Mouse (Mus musculus) frontal cortex, adult 2 months (tissue): ENCODE results near the gene Apol7e. TPM values are rescaled to one million over a fixed set of nuclear protein-coding genes. Genes with fewer than 3 reads are reported as not detected.
"Not testable (repeated sequence)": the region's sequence is repeated elsewhere in the genome, so short reads cannot be mapped to it uniquely, and the experiment has no call there.

Experiments
- DNase-seq, 2 experiments: peaks; one replicate each; pipeline ENCODE4 v3.0.0; 2022; ENCODE audit warnings: low spot score in 1 of 2; ENCODE audit errors: extremely low spot score in 1 of 2
- polyA plus RNA-seq: library from polyadenylated mRNA; depleted of rRNA; stranded (reverse); fragments of >200 nt; gene quantifications from 2 replicates; pipeline ENCODE4 v1.2.3, GENCODE M21; 2012; rRNA removed

Apol7e gene
- polyA plus RNA-seq = 0.04 and 0.11 TPM in 2 replicates

DNA sequence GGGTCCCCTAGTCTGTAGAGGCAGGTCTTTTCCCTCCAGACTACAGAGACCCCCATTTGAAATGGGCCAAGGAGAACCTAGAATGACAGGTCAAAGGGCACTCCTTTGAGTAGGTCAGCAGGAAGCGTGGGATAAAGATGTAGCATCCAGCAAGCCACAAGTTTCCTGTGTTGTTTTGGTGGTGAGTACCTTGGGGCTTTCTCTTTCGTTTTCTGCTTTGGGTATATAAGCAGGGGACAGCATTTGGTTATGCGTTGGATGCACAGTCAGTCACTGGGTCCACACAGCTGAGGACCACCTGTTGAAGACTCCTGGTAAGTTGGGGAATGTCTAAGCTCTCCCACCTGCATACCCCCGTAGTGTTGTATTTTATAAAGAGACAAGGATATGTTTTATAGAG lies at the start of gene Apol7e:
Gene Apol7e (plus strand): TSS at position 202 of the 400 bp plus-strand sequence.
- DNase-seq = not testable (repeated sequence)

DNA sequence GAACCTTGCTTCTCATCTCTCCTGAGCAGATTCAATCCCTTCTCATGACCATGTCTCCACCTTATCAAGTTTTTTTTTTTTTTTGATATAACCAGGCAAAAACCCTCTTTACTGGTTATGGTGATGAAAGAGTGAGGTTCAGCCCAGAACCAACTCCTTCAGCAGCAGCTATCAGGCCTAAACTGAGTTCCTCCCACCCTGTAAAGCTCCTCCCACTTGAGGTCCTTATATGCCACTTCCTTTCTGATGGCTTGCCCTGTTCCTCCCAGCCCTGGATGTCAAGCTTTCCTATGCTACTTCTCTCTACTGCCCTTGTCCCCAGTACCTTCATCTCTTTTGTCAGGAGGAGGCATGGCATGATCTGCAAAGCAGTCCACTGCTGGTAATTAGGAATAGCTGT lies 47.5 kb upstream of the Apol7e start:
- DNase-seq = not testable (repeated sequence)

DNA sequence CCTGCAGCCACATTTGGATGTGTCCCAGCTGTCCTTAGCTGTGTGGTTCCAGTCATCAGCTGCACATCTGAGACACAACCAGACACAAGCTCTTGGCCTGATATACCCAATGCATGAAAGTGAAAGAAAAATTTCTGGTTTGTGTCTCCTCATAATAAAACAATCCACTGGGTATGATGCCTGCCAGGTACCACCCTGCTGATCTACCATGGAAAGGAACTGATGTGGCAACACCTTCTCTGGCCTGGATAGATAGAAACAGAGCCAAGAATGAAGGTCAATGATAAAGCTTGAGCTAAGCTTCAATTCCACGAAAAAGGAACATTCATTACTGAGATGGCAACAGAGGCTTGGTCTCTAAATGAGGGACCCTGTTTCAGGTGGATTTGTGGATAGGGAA lies 38.9 kb upstream of the Apol7e start:
- not testable (repeated sequence) for DNase-seq

DNA sequence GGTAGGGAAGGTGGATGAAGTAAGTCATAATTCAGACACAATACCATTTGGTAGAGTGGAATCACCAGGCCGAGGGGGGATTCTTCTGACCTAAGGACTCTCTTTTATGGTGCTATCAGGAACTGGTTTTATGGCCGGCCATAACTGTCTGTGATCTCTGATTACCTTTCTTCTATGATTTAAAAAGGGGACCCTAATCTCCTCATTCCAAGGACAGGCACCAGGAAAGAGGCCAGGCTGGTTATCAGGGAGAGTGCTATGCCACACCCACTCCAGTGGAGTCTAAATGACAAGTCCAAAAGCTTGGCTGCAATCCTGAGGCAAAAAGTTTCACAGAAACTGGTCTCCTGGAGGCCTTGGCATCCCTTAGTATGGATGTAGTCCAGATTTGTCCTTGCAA lies 36.8 kb upstream of the Apol7e start:
- DNase-seq = not testable (repeated sequence)

DNA sequence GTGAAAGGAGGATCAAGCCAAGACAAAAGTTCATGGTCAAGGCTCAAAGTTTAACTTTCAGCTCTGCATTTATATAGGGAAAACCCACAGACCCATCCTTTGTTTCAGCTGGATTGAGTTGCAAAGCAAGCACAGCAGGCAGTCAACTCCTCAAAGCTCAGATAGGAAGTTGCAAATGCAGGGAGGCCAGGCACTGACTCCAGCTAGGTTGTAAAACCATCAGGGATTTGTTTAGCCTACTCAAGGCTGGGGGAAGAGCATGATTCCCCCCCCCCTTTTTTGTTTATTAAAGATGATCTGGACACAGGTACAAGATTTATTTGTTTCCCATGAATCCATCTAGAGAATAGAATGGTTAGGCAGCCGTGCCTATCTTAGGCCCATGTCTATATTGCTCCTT lies 24.6 kb upstream of the Apol7e start:
- DNase-seq = not testable (repeated sequence)

DNA sequence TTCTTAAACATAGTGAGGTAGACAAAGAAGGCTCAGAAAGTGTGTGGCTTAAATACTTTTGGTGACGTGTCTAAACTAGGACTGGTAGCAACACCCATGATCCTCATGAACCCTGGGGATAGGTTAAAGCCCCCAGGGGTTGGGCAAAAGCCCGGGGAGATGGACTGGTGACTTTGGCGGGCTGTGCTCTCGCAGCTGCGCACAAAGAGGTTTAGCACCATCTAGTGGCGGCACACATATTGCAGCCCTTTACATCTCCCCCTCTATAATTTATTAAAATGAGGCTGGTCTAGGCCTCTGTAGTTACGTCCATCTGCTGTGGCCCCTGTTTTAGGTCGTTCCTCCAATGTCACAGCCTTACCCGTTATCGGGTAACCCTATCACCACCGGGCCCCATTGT lies 14.7 kb upstream of the Apol7e start:
- peak in 1 of 2 experiments; percentile 54 for DNase-seq

DNA sequence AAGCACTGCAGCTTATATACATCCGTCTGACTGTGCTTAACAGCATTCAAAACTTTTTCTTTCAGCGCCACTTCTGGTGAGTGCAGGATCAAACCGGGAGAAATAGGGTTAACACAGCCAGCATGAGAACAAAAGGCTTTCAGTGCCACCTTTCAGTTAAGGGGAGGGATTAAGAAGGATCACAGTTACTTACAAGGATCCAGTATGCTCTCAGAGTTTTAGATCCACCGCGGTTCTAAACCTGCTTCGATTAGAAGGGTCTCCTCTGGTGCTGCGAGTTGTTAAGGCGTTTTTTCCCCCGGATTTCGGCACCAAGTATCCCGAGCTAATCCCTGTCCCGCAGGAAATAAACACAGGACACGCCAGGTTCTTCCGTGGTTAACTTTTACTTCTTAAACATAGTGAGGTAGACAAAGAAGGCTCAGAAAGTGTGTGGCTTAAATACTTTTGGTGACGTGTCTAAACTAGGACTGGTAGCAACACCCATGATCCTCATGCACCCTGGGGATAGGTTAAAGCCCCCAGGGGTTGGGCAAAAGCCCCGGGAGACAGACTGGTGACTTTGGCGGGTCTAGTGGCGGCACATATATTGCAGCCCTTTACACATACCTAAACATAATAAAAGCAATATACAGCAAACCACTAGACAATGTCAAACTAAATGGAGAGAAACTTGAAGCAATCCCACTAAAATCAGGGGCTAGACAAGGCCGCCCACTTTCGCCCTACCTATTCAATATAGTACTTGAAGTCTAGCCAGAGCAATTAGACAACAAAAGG lies 6.9 kb upstream of the Apol7e start:
- DNase-seq = not testable (repeated sequence)

DNA sequence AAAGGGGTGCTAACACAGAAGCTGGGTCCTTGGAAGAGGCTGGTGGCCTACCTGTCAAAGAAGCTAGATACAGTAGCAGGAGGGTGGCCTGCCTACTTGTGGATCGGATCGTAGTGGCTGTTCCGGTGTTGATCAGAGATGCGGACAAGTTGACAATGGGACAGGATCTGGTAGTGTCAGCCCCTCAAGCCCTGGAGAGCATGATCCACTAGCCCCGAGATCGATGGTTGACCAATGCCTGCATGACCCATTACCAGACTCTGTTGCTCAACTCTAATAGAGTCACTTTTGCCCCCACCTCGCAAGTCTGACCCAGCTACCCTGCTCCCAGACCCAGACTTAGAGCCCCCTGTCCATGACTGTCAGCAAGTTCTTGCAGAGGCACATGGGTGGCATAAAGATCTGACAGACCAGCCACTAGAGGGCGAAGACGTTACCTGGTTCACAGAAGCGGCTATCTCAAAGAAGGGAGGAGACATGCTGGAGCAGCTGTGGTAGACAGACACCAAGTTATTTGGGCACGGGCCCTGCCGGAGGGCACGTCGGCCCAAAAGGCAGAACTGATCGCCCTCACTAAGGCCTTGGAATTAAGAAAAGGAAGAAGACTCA lies 3.9 kb upstream of the Apol7e start:
- DNase-seq = peak in 1 of 2 experiments; percentile 26

DNA sequence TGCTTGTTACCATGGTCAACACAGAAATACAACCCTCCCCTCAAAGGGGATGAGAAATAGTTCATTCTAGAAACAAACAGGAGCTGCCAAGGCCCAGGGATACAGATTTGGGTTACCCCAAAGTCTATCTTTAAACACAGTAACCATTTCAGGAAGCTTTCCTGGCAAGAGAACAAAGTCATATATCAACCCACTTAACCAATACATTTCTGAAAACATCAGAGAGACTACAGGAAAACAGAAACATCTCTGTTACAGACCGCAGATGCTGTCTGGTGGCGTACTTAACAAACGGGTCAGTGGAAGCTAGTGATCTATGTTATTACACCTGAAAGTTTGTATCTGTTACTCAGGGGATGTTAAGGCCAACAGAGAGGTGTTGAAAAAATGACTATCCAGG lies 6.6 kb downstream of the Apol7e start:
- DNase-seq = not testable (repeated sequence)

DNA sequence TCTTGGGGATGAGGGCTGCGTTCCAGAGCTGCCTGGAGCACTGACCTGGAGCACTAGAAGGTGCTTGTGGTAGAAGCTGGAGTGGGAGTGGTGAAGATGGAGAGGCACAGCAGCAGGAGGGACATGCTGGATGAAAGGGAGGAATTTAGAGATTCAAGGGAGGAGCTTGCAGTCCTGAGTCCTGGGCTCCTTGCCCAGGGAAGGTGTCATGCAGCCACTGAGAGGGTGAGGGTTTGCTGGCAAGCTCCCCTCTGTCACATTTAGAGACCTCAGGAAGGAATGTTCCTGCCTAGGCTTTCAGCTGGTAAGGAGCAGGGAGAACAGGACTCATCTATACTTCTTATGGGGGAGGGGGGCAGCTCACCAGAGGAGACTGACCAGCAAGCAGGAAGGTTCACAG lies 10.3 kb downstream of the Apol7e start:
- DNase-seq = not testable (repeated sequence)

DNA sequence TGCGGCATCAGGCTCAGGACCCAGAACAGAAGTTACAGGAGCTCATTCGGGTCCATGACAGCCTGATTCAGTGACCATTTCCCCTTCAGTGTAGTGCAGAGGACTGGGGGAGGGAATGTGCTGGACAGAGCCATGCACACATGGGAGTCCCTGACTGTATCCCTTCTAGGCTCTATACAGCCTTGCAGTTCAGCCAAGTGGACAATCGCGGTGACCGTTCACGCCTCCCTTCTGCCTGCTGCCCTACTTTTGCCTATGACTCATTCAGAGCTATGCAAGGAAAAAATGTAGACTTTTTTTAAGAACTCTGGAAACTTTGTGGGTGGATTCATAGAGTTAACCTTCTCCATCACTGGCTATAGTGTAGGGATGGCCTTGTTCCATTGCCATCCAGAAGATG lies 19.6 kb downstream of the Apol7e start:
- not testable (repeated sequence) for DNase-seq

DNA sequence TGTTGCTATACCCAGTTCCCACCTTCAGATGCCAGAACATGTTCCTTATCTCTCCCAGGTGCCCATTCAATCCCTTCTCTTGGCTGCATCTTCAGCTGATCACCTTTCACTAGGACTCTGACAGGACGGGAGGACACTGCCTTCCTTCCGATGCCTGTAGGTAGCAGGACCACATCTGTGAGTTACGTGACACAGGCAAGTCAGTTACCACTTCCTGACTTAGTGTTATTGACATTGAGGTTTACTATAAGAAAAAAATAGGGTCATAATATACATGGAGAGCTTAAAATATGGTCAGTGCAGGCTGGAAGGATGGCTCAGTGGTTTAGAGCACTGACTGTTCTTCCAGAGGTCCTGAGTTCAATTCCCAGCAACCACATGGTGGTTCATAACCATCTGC lies 22.9 kb downstream of the Apol7e start:
- DNase-seq = not testable (repeated sequence)

DNA sequence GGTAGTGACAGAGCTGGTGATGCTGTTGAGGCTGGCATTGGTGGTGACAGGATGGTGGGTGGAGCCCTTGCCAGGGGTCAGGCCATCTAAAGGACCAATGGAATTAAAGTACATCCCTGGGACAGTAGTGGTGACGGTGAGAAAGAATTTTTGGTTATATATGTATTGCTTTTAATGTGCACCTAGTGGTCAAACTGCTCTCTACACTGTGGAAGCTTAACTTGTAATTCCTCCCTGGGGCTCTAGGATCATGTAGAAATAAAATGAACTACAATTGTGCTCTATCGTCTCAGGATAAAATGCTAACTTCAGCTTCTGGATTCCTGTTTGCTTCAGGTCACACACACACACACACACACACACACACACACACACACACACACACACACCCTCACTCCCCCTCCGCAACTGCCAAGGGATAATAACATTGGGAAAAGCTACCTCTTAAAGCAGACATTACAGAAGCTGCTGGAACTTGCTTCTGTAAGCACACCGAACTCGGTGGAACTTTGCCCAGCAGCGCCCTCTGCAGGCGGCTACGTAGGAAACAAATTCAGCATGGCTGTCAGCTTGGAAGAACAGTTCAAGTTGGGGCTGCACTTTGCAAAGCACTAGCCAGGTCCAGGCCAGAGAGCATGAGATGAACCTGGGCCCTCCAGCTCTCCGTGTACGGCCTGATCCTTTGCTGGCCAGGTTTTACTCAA lies 25.7 kb downstream of the Apol7e start:
- DNase-seq = not testable (repeated sequence)

DNA sequence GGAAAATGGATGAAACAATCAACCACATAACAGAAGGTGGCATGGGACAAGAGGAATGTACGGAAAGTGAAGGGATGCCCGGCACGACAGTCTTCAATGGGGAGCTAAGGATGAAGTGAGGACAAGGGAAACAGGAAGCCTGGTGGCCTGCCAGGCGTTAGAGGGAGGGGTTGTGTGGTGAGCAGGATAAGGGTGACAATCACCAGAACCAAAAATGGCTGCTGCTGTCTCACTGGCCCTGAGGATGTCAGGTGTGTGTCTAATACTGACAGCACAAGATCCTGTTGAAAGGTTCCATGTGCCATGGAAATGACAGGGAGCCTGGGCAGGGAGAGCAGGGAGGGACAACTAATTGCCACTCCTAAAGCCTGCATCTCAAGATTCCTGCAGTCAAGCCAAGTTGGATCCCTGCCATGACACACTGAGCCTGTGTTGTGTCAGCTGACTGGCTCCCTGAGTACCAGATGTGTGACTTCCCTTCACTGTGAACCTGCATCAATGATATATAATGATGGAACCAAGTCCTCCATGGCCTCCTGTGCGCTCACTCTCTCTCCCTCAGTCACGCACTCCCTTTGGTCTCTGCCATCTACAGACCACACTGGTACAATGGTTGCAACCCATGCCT lies 26.9 kb downstream of the Apol7e start:
- DNase-seq = not testable (repeated sequence)

DNA sequence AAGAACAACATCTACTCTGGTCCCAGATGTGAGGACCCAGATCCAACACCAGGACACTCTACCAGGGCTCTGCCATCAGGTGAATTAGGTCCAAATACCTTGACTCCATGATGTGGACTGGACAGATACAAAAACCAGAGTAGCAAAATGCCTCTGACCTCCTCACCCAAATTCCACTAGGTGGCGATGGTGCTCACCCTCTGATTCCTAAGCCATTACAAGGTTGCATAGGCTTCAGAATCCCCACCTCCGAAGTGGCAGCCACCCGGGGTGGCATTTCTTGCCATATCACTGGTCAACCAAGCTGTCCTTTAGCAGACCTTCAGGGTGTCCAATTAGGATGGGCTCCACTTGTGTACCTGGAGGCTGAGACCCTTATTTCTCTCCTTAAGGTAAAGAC lies 28.5 kb downstream of the Apol7e start:
- peak in 1 of 2 experiments; percentile 8 for DNase-seq

DNA sequence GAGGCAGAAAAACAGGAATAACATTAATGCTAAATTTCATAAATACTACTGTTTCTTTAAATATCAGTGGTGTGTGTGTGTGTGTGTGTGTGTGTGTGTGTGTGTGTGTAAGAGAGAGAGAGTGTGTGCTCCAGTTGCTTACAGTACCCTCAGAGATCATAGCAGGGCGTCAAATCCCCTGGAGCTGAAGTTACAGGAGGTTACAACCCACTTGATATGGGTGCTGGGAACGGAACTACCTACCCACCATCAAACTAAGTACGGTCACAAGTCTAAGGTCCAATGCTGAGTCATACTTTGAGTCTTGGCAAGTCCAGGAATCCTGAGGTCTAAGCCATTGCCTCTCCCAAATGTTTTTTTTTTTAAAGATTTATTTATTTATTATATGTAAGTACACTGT lies 29.1 kb downstream of the Apol7e start:
- not testable (repeated sequence) for DNase-seq

DNA sequence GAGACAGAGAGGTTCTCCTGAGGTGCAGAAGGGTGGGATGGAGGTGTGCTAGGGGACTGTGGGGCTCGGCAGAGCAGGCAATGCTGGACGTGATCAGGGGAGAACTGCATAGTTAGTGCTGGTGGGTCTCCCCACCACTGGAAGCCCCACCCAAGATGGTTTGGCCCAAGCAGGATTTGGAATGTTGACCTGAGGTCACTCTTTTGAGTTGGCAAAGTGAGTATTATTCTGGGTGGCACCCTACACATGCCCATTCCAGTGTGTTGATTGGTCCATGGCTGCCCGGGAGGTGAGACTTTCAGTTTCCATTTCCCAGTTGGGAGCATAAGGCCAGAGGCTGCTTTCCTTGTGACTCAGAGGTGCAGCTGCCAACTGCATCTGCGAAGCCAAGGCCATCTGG lies 30.1 kb downstream of the Apol7e start, which contains the start of gene Apol9b:
Gene Apol9b (plus strand): TSS at position 301 of the 400 bp plus-strand sequence.
- not testable (repeated sequence) for DNase-seq

DNA sequence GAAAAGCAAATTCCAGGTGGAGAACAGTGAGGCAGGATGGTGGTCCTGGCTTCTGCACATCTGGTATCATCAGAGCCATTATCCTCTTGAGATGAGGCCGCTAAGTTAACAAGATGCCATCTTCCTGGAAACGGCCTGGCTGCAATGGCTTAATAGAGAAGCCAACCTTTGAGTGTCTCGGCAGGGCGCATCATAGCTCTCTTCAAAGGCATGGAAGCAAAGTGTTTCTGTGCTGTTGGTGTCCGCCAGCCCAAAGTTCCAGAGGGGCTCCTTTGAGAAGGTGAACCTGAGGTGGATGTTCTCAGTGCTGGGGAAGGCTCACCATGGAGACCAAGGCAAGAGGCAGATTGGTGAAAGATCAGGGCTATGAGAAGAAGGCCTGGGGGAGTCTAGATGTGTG lies 32.9 kb downstream of the Apol7e start:
- DNase-seq = no peak

DNA sequence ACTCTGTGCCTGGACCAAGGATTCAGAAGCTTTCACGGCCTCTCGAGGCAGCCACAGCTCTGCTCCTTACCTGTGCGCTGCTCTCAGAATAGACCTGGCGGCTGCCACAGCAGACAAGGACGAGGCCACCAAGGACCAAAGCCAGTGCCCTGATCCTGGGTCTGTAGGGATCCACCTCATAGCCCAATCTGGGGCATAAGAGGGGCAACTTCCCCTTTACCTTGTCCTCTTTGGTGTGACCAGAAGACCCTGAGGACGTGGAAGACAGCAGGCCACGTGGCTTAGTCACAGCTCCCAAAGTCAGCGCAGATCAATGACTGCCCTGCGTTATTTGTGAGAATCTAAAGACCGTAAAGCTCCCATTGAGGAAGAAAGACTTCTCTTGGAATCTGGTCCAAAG lies 34.2 kb downstream of the Apol7e start:
- DNase-seq = not testable (repeated sequence)

DNA sequence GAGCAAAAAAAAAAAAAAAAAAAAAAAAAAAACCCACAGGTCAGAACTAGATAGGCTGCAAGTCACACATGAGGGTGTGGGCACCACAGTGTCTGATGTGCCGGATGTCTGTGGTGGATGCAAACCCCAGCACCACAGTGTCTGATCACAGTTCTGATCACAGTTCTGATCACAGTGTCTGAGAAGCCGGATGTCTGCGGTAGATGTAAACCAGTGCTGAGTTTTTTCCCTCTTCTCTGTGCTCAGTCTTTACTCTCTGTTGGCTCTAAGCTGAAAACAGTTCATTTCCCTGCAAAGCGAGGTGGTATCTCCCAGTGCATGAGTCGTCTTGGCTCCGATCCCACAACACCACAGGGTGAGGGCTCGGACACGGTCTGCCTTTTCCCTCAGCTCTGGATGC lies 34.7 kb downstream of the Apol7e start:
- DNase-seq = not testable (repeated sequence)

DNA sequence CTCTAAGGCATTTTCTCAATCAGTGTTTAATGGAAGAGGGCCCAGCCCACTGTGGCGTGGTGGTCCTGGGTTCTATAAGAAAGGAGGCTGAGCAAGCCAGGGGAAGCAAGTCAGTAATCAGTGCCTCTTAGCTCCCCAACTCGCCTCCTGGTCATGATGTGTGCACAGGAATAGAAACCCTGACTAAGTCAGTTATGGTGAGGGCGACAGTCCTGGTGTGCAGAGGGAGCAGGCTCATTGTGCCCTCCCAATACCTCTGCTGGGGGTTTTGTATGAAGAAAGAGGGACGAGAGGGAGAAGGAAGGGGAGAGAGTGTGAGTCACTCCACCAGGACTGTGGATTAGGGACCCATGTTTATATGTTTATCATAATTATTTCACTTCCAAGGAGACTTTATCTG lies 35.2 kb downstream of the Apol7e start:
- not testable (repeated sequence) for DNase-seq
